Mouse (Mus musculus) mesoderm, embryonic 11.5 days (tissue): Measurements from ENCODE around the gene Hbb-y.
"Not testable (repeated sequence)": the region's sequence is repeated elsewhere in the genome, so short reads cannot be mapped to it uniquely, and the experiment has no call there.

Experiments used
- DNase-seq: peaks from one replicate; pipeline ENCODE4 v3.0.0-alpha.2; 2012; ENCODE audit warnings: low read depth, low spot score

Hbb-y gene

GRCm38 (mm10) chr7:103853090-103853489, at the start of gene Hbb-y:
TSS of gene Hbb-y (minus strand) at chr7:103853216.
- DNase-seq: no peak

- no peak for DNase-seq
Observed at GRCm38 (mm10) chr7:103894385-103894784, 41.4 kb upstream of the Hbb-y start, which contains the start of gene Olfr64. TSS of gene Olfr64 (minus strand) at chr7:103894485.

- DNase-seq: no peak
Observed at GRCm38 (mm10) chr7:103886152-103886551, 33.1 kb upstream of the Hbb-y start, which contains the start of gene Olfr66. TSS of gene Olfr66 (minus strand) at chr7:103886252.

GRCm38 (mm10) chr7:103877093-103877492, 24.1 kb upstream of the Hbb-y start:
- DNase-seq: no peak

GRCm38 (mm10) chr7:103874451-103874850, 21.4 kb upstream of the Hbb-y start:
- no peak for DNase-seq

GRCm38 (mm10) chr7:103873064-103873463, 20.0 kb upstream of the Hbb-y start:
- no peak for DNase-seq

GRCm38 (mm10) chr7:103870667-103871066, 17.7 kb upstream of the Hbb-y start:
- DNase-seq: no peak

GRCm38 (mm10) chr7:103865716-103866115, 12.7 kb upstream of the Hbb-y start:
- no peak for DNase-seq

GRCm38 (mm10) chr7:103861531-103861930, 8.5 kb upstream of the Hbb-y start:
- DNase-seq: no peak

- DNase-seq: peak; percentile 49
Observed at GRCm38 (mm10) chr7:103860855-103861254, 7.8 kb upstream of the Hbb-y start.

GRCm38 (mm10) chr7:103859076-103859475, 6.1 kb upstream of the Hbb-y start:
- no peak for DNase-seq

- no peak for DNase-seq
Observed at GRCm38 (mm10) chr7:103854669-103855068, 1.7 kb upstream of the Hbb-y start.

- DNase-seq: no peak
Observed at GRCm38 (mm10) chr7:103844525-103845325, 8.3 kb downstream of the Hbb-y start.

GRCm38 (mm10) chr7:103843034-103843433, 10.0 kb downstream of the Hbb-y start, which contains the start of gene Hbb-bh1:
TSS of gene Hbb-bh1 (minus strand) at chr7:103843164.
- DNase-seq: no peak

GRCm38 (mm10) chr7:103840268-103840667, 12.7 kb downstream of the Hbb-y start, which contains the start of gene Hbb-bh2:
TSS of gene Hbb-bh2 (minus strand) at chr7:103840520.
- no peak for DNase-seq

- DNase-seq: no peak
Observed at GRCm38 (mm10) chr7:103827808-103828207, 25.2 kb downstream of the Hbb-y start, which contains the start of gene Hbb-bs. TSS of gene Hbb-bs (minus strand) at chr7:103828096.

GRCm38 (mm10) chr7:103827139-103827538, 25.9 kb downstream of the Hbb-y start:
- DNase-seq: not testable (repeated sequence)

GRCm38 (mm10) chr7:103826255-103826887, 26.6 kb downstream of the Hbb-y start:
- DNase-seq: no peak

- no peak for DNase-seq
Observed at GRCm38 (mm10) chr7:103825536-103826254, 27.3 kb downstream of the Hbb-y start.

- no peak for DNase-seq
Observed at GRCm38 (mm10) chr7:103824597-103824996, 28.4 kb downstream of the Hbb-y start.

GRCm38 (mm10) chr7:103815085-103815484, 37.9 kb downstream of the Hbb-y start:
- DNase-seq: not testable (repeated sequence)

GRCm38 (mm10) chr7:103813766-103814165, 39.2 kb downstream of the Hbb-y start, which contains the start of gene Hbb-bt:
TSS of gene Hbb-bt (minus strand) at chr7:103813996.
- DNase-seq: no peak
